Mouse (Mus musculus) liver, adult 2 months (tissue): ENCODE data around the gene Gm5431. TPM values are rescaled to one million over a fixed set of nuclear protein-coding genes. Genes with fewer than 3 reads are reported as not detected.

Experiments used
- DNase-seq: peaks from one replicate; pipeline ENCODE4 v3.0.0-alpha.2; 2011; ENCODE audit warnings: low read depth, low spot score; ENCODE audit errors: extremely low read depth
- H3K27ac ChIP-seq: fragments of 200-500 bp; replicated peaks from 2 replicates; pipeline ENCODE4 v1.5.1; 2012; ENCODE audit warnings: low read depth, mild to moderate bottlenecking, control low read depth, inconsistent platforms, low read length; ENCODE audit not compliant: insufficient read depth
- H3K27me3 ChIP-seq: fragments of 200-500 bp; 2 replicates; pipeline ENCODE4 v1.6.1; 2012; ENCODE audit warnings: mild to moderate bottlenecking, moderate library complexity, low read length, inconsistent platforms; ENCODE audit not compliant: control insufficient read depth, insufficient read depth
- H3K36me3 ChIP-seq: fragments of 200-500 bp; 2 replicates; pipeline ENCODE4 v1.6.1; 2012; ENCODE audit warnings: low read length, inconsistent platforms; ENCODE audit not compliant: control insufficient read depth, insufficient read depth
- H3K4me1 ChIP-seq: fragments of 200-500 bp; 2 replicates; pipeline ENCODE4 v1.6.1; 2011; ENCODE audit warnings: low read length; ENCODE audit not compliant: control insufficient read depth, insufficient read depth
- H3K4me3 ChIP-seq: fragments of 200-500 bp; 2 replicates; pipeline ENCODE4 v1.5.1; 2011; ENCODE audit warnings: low read depth, mild to moderate bottlenecking, control low read depth, low read length, moderate library complexity; ENCODE audit not compliant: insufficient read depth
- H3K79me2 ChIP-seq: fragments of 200-500 bp; 2 replicates; pipeline ENCODE4 v1.6.1; 2012; ENCODE audit warnings: inconsistent platforms, mild to moderate bottlenecking, low read length, moderate library complexity; ENCODE audit not compliant: control insufficient read depth, insufficient read depth
- H3K9ac ChIP-seq: fragments of 200-500 bp; 2 replicates; pipeline ENCODE4 v1.6.1; 2012; ENCODE audit warnings: low read depth, mild to moderate bottlenecking, control low read depth, inconsistent platforms, low read length
- CTCF ChIP-seq: fragments of 200-500 bp; IDR thresholded peaks from 2 replicates; pipeline ENCODE4 v1.5.1; 2011; ENCODE audit warnings: low read depth, low read length, control low read depth
- POLR2A ChIP-seq: fragments of 200-500 bp; IDR thresholded peaks from 2 replicates; pipeline ENCODE4 v1.6.1; 2011; ENCODE audit warnings: low read length, control low read depth; ENCODE audit not compliant: insufficient read depth; ENCODE audit errors: extremely low read depth
- WGBS: fragments of 180-500 bp; shearing (Covaris S2); methylation state at CpG from one replicate; pipeline ENCODE4 v1.1.7; 2018; 5-methylcytosine and 5-hydroxymethylcytosine counted together
- polyA plus RNA-seq: library from polyadenylated mRNA; depleted of rRNA; stranded (reverse); fragments of >200 nt; gene quantifications from 2 replicates; pipeline ENCODE4 v1.2.3, GENCODE M21; 2012
- total RNA-seq: library from RNA; depleted of rRNA; stranded (reverse); fragments of >200 nt; gene quantifications from 2 replicates; pipeline ENCODE4 v1.2.3, GENCODE M21; 2014

The Gm5431 gene
- total and polyA plus RNA-seq, 2 experiments = 0.12 to 1.9 TPM

DNA sequence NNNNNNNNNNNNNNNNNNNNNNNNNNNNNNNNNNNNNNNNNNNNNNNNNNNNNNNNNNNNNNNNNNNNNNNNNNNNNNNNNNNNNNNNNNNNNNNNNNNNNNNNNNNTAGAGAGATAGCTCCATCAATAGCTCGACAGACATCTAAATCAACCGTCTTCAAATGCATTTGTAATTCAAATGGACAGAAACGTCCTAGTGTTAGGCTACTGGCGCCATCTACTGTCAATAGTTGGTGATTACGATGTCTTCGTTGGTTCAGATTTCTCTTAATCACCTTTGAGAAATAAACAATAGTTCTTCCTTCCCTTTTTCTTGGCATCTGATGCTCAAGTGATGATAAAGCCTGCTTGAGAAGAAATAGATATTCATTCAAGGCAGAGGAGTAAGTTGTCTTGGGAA lies 43.0 kb downstream of the Gm5431 start:
- under 1% methylated on average over 6 of the region's 6 CpGs for WGBS
- peak; percentile 58 for TF ChIP-seq CTCF
- TF ChIP-seq POLR2A = no peak
- no peak overlapping the region for H3K27ac ChIP-seq
- no peak overlapping the region for H3K4me3 ChIP-seq
- H3K36me3 ChIP-seq = no peaks in the 10 kb centered on the region
- H3K4me1 ChIP-seq = peaks cover 5% of the 10 kb centered on the region; the same call in 1 of the 2 replicates
- H3K27me3 ChIP-seq = no peaks in the 10 kb centered on the region
- peak; percentile 69 for DNase-seq
- H3K9ac ChIP-seq = no peak overlapping the region
- no peaks in the 10 kb centered on the region for H3K79me2 ChIP-seq

- Histone ChIP-seq H3K27me3 (no peaks in the 10 kb centered on the region), H3K27ac (peak overlapping the region; percentile 70), H3K36me3 (no peaks in the 10 kb centered on the region; the same call in 1 of the 2 replicates), H3K4me1 (peaks cover 18% of the 10 kb centered on the region), H3K4me3 (peak overlapping the region; percentile 77), H3K79me2 (no peaks in the 10 kb centered on the region), H3K9ac (peak overlapping the region; percentile 69)
- WGBS = 1% methylated on average over 31 of the region's 31 CpGs
- TF ChIP-seq POLR2A (no peak), CTCF (peak; percentile 43)
- DNase-seq = peak; percentile 85
These were observed 48.4 kb downstream of the Gm5431 start for GRCm38 (mm10) chr11:48853474-48854180.

GRCm38 (mm10) chr11:48852624-48853473 lies 49.2 kb downstream of the Gm5431 start:
- 6% methylated on average over 23 of the region's 23 CpGs for WGBS
- peak; percentile 75 for DNase-seq
- TF ChIP-seq CTCF (no peak), POLR2A (no peak)
- peaks cover 17% of the 10 kb centered on the region for H3K4me1 ChIP-seq
- no peaks in the 10 kb centered on the region for H3K79me2 ChIP-seq
- peak overlapping the region; percentile 70 for H3K27ac ChIP-seq
- peak overlapping the region; percentile 7; the same call in 1 of the 2 replicates for H3K9ac ChIP-seq
- H3K27me3 ChIP-seq = no peaks in the 10 kb centered on the region
- H3K4me3 ChIP-seq = peak overlapping the region; percentile 56
- peaks cover under 1% of the 10 kb centered on the region; the same call in 1 of the 2 replicates for H3K36me3 ChIP-seq

GRCm38 (mm10) chr11:48852190-48852589 lies 49.8 kb downstream of the Gm5431 start:
- no peak overlapping the region for H3K9ac ChIP-seq
- 24% methylated on average over 4 of the region's 4 CpGs for WGBS
- no peak overlapping the region for H3K4me3 ChIP-seq
- H3K36me3 ChIP-seq = peaks cover 2% of the 10 kb centered on the region; the same call in 1 of the 2 replicates
- no peak for TF ChIP-seq POLR2A
- TF ChIP-seq CTCF = no peak
- H3K27me3 ChIP-seq = no peaks in the 10 kb centered on the region
- peak; percentile 86 for DNase-seq
- H3K4me1 ChIP-seq = peaks cover 17% of the 10 kb centered on the region
- no peaks in the 10 kb centered on the region for H3K79me2 ChIP-seq
- peak overlapping the region; percentile 70 for H3K27ac ChIP-seq

- TF ChIP-seq POLR2A (no peak), CTCF (no peak)
- H3K79me2 ChIP-seq = no peaks in the 10 kb centered on the region
- no peaks in the 10 kb centered on the region for H3K27me3 ChIP-seq
- peaks cover 17% of the 10 kb centered on the region for H3K4me1 ChIP-seq
- peak overlapping the region; percentile 20; the same call in 1 of the 2 replicates for H3K27ac ChIP-seq
- peak; percentile 45 for DNase-seq
- no peak overlapping the region for H3K9ac ChIP-seq
- H3K4me3 ChIP-seq = no peak overlapping the region
- peaks cover 2% of the 10 kb centered on the region; the same call in 1 of the 2 replicates for H3K36me3 ChIP-seq
- WGBS = 68% methylated on average over 4 of the region's 4 CpGs
These were observed 50.6 kb downstream of the Gm5431 start for GRCm38 (mm10) chr11:48851270-48851995.
